Mouse (Mus musculus): ENCODE measurements around the gene Eif2s3x. TPM values are rescaled to one million over a fixed set of nuclear protein-coding genes. Genes with fewer than 3 reads are reported as not detected.
A peak's percentile ranks its signal among the peaks of the same experiment; 100 is the strongest.

The Eif2s3x gene
- total and polyA plus RNA-seq, 3 experiments: 183 to 551 (median 226) TPM

- TF ChIP-seq UBTF (IDR thresholded peaks at IDR 0.05; ENCODE audit: borderline replicate concordance, insufficient read depth, low read depth, low read length) (0 out of 2 replicates have a peak, but pooled peaks have one; percentile 24), NRF1 (IDR thresholded peaks at IDR 0.05; ENCODE audit: insufficient read depth, low read depth, low read length, poor library complexity, severe bottlenecking) (no peak), MAX (IDR thresholded peaks at IDR 0.05; ENCODE audit: low read length) (no peak), GATA1 (IDR thresholded peaks at IDR 0.05; ENCODE audit: low read depth, low read length) (no peak), CHD2 (IDR thresholded peaks at IDR 0.05; ENCODE audit: low read length) (no peak), MYB (IDR thresholded peaks at IDR 0.05; ENCODE audit: low read depth, low read length) (no peak), MAZ (IDR thresholded peaks at IDR 0.05; ENCODE audit: low read depth, low read length) (peak; percentile 67; the same call in 1 of the 2 replicates), RAD21 (IDR thresholded peaks at IDR 0.05; ENCODE audit: low read depth, low read length) (no peak), RCOR1 (IDR thresholded peaks at IDR 0.05; ENCODE audit: low read depth, low read length) (no peak), JUND (IDR thresholded peaks at IDR 0.05; ENCODE audit: low read depth, low read length) (no peak), SMC3 (IDR thresholded peaks at IDR 0.05; ENCODE audit: low read depth, low read length) (no peak), ETS1 (IDR thresholded peaks at IDR 0.05; ENCODE audit: low read depth, low read length) (no peak), CHD1 (IDR thresholded peaks at IDR 0.05; ENCODE audit: low read depth, low read length) (no peak), TAL1 (IDR thresholded peaks at IDR 0.05; ENCODE audit: low read length) (no peak), HCFC1 (IDR thresholded peaks at IDR 0.05; ENCODE audit: low read depth, low read length) (peak; percentile 65; the same call in 1 of the 2 replicates), USF2 (IDR thresholded peaks at IDR 0.05; ENCODE audit: borderline replicate concordance in 1 of 2, insufficient read depth in 1 of 2, low read depth in 1 of 2, low read length in 2 of 2) (no peak), TCF12 (IDR thresholded peaks at IDR 0.05; ENCODE audit: low read depth, low read length) (no peak), KAT2A (conservative IDR thresholded peaks at IDR 0.05; ENCODE audit: low read depth, low read length) (no peak), TBP (IDR thresholded peaks at IDR 0.05; ENCODE audit: low read depth, low read length) (peak; percentile 51; the same call in 1 of the 2 replicates), EP300 (IDR thresholded peaks at IDR 0.05; ENCODE audit: low read depth in 1 of 2, low read length in 2 of 2) (no peak), CTCF (IDR thresholded peaks at IDR 0.05 in 2 of 3, conservative IDR thresholded peaks at IDR 0.05 in 1 of 3; ENCODE audit: control insufficient read depth in 1 of 3, insufficient read depth in 1 of 3, low read depth in 2 of 3, low read length in 3 of 3, poor library complexity in 1 of 3, severe bottlenecking in 1 of 3) (peak in 2 of 3 experiments; percentile 12 to 15; a peak in 2 of 6 replicates), POLR2AphosphoS5 (IDR thresholded peaks at IDR 0.05; ENCODE audit: borderline replicate concordance, low read depth, low read length) (no peak), GABPA (IDR thresholded peaks at IDR 0.05; ENCODE audit: low read depth, low read length) (no peak), ZKSCAN1 (IDR thresholded peaks at IDR 0.05; ENCODE audit: low read depth, low read length) (no peak)
Observed at GRCm38 (mm10) chrX:94234532-94235189, 22.0 kb upstream of the Eif2s3x start, which contains the start of gene Klhl15 (continued).

Data from MEL (cell line).